Comparison of ENCODE assay signal across 33 mouse cellular contexts in genomic region chr5:143194747-143195146, GRCm38 (mm10). TPM values are rescaled to one million over a fixed set of nuclear protein-coding genes. Genes with fewer than 3 reads are reported as not detected.
"Had no signal": no experiment of that assay in that cellular context is flagged by ENCODE, and none has a peak within 500 bp of the region (broad histone marks: within the 10 kb centered on the region; RNA-seq: fewer than 3 reads in every experiment).

No protein-coding gene starts in this region.

RNA-seq across cellular contexts. Expression of gene Spdye4b, which starts 13.9 kb away (rescaled TPM):
- total RNA-seq: gastrocnemius, adult 18-20 months; gastrocnemius, adult 8-10 months; gastrocnemius, postnatal 14 days; gastrocnemius, postnatal 36 days; heart, adult 2 months; heart, postnatal 10 days; heart, postnatal 25 days; heart, postnatal 4 days; layer of hippocampus, adult 2 months; layer of hippocampus, postnatal 10 days; layer of hippocampus, postnatal 25 days; left cerebral cortex, adult 2 months; left cerebral cortex, postnatal 14 days; left cerebral cortex, postnatal 36 days had no signal
- polyA plus RNA-seq: gonadal fat pad, adult 2 months; heart, adult 2 months; heart, embryonic 12.5 days; heart, embryonic 14.5 days; heart, embryonic 16.5 days; hindbrain, embryonic 12.5 days; hindbrain, embryonic 14.5 days; hindbrain, embryonic 16.5 days; inflammation-experienced regulatory T-cells, adult 6 months; intestine, embryonic 15.5 days; intestine, postnatal 0 days; kidney, embryonic 14.5 days; kidney, embryonic 16.5 days; limb, embryonic 10.5 days; limb, embryonic 12.5 days; limb, embryonic 14.5 days; liver, embryonic 11.5 days; liver, embryonic 13.5 days; liver, embryonic 15.5 days had no signal

RNA-seq across cellular contexts. Expression of gene Spdye4a, which starts 31.9 kb away (rescaled TPM):
- total RNA-seq: gastrocnemius, adult 18-20 months; gastrocnemius, adult 8-10 months; gastrocnemius, postnatal 14 days; gastrocnemius, postnatal 36 days; heart, adult 2 months; heart, postnatal 10 days; heart, postnatal 25 days; heart, postnatal 4 days; layer of hippocampus, adult 2 months; layer of hippocampus, postnatal 10 days; layer of hippocampus, postnatal 25 days; left cerebral cortex, adult 2 months; left cerebral cortex, postnatal 14 days; left cerebral cortex, postnatal 36 days had no signal
- polyA plus RNA-seq: gonadal fat pad, adult 2 months; heart, embryonic 12.5 days; heart, embryonic 14.5 days; heart, embryonic 16.5 days; hindbrain, embryonic 10.5 days; hindbrain, embryonic 12.5 days; hindbrain, embryonic 14.5 days; hindbrain, embryonic 16.5 days; inflammation-experienced regulatory T-cells, adult 6 months; intestine, embryonic 15.5 days; intestine, postnatal 0 days; kidney, embryonic 14.5 days; kidney, embryonic 16.5 days; limb, embryonic 10.5 days; limb, embryonic 12.5 days; limb, embryonic 14.5 days; liver, embryonic 11.5 days; liver, embryonic 13.5 days; liver, embryonic 15.5 days had no signal

RNA-seq across cellular contexts. Expression of gene Olfr718-ps1, which starts 47.4 kb away (rescaled TPM):
- total RNA-seq: gastrocnemius, adult 18-20 months; gastrocnemius, postnatal 14 days; gastrocnemius, postnatal 36 days; heart, adult 2 months; heart, postnatal 25 days; heart, postnatal 4 days had no signal
- polyA plus RNA-seq: gonadal fat pad, adult 2 months; heart, adult 2 months; heart, embryonic 12.5 days; heart, embryonic 14.5 days; heart, embryonic 16.5 days; hindbrain, embryonic 16.5 days; kidney, embryonic 16.5 days; limb, embryonic 12.5 days; limb, embryonic 14.5 days; liver, embryonic 11.5 days; liver, embryonic 13.5 days; liver, embryonic 15.5 days had no signal
